Mouse (Mus musculus) hindbrain, embryonic 14.5 days (tissue): ENCODE data around the gene Sox2. TPM values are rescaled to one million over a fixed set of nuclear protein-coding genes. Genes with fewer than 3 reads are reported as not detected.
A peak's percentile ranks its signal among the peaks of the same experiment; 100 is the strongest.

Experiments
- ATAC-seq: fragments of 200-750 bp; cut with Nextera tagmentation; 2 replicates; pipeline ENCODE4 v1.8.0; 2017; ENCODE audit warnings: moderate number of reproducible peaks, mild to moderate bottlenecking, moderate TSS enrichment, moderate library complexity; ENCODE audit not compliant: low FRiP score
- DNase-seq: peaks from one replicate; pipeline ENCODE4 v3.0.0-alpha.2; 2015; ENCODE audit warnings: low spot score
- H3K27ac ChIP-seq: fragments of 300-500 bp; sonication (generic); 2 replicates; pipeline ENCODE4 v1.5.1; 2014; ENCODE audit warnings: mild to moderate bottlenecking, moderate library complexity
- H3K27me3 ChIP-seq: fragments of 300-500 bp; sonication (generic); 2 replicates; pipeline ENCODE4 v1.6.1; 2014; ENCODE audit warnings: mild to moderate bottlenecking, low read length, mixed read lengths; ENCODE audit not compliant: control insufficient read depth, insufficient read depth
- H3K36me3 ChIP-seq: fragments of 300-500 bp; sonication (generic); replicated peaks from 2 replicates; pipeline ENCODE4 v1.6.1; 2014; ENCODE audit not compliant: control insufficient read depth, insufficient read depth
- H3K4me1 ChIP-seq: fragments of 300-500 bp; sonication (generic); replicated peaks from 2 replicates; pipeline ENCODE4 v1.6.1; 2014; ENCODE audit warnings: antibody characterized with exemption, low read length, mixed read lengths; ENCODE audit not compliant: control insufficient read depth, insufficient read depth
- H3K4me2 ChIP-seq: fragments of 300-500 bp; sonication (generic); replicated peaks from 2 replicates; pipeline ENCODE4 v1.6.1; 2014; ENCODE audit warnings: mild to moderate bottlenecking, moderate library complexity
- H3K4me3 ChIP-seq: fragments of 300-500 bp; sonication (generic); replicated peaks from 2 replicates; pipeline ENCODE4 v1.5.1; 2014; ENCODE audit warnings: mild to moderate bottlenecking, low read length
- H3K9ac ChIP-seq: fragments of 300-500 bp; sonication (generic); 2 replicates; pipeline ENCODE4 v1.6.1; 2014
- H3K9me3 ChIP-seq: fragments of 300-500 bp; sonication (generic); 2 replicates; pipeline ENCODE4 v1.6.1; 2016; ENCODE audit warnings: low read length; ENCODE audit not compliant: control insufficient read depth
- WGBS: fragments of 180-500 bp; shearing (Covaris S2); extraction: QIAGEN DNeasy Blood & Tissue Kit; methylation state at CpG from one replicate; pipeline ENCODE4 v1.1.7; 2014; 5-methylcytosine and 5-hydroxymethylcytosine counted together
- polyA plus RNA-seq: library from polyadenylated mRNA; unstranded; fragments of >200 nt; fragmentation: Nextera tagmentation; extraction: Ambion mirVana; gene quantifications from 2 replicates; pipeline ENCODE4 v1.2.1, GENCODE M21; 2014

Sox2 gene
- polyA plus RNA-seq, 1 experiment from 2014 or later, result 19.8 TPM

- H3K4me2 ChIP-seq, result no peak overlapping the region
- no peak overlapping the region for H3K27ac ChIP-seq
- no peak for ATAC-seq
- H3K36me3 ChIP-seq, result no peaks in the 10 kb centered on the region
- no peak overlapping the region for H3K4me3 ChIP-seq
- no peak for DNase-seq
- H3K9me3 ChIP-seq, result no peaks in the 10 kb centered on the region
- H3K4me1 ChIP-seq, result no peaks in the 10 kb centered on the region
- no peak overlapping the region for H3K9ac ChIP-seq
- WGBS, result 70% methylated on average over 1 of the region's 1 CpGs
- no peaks in the 10 kb centered on the region for H3K27me3 ChIP-seq
Observed at GRCm38 (mm10) chr3:34630736-34631135, 19.5 kb upstream of the Sox2 start.

GRCm38 (mm10) chr3:34636958-34637357 is 13.2 kb upstream of the Sox2 start:
- H3K27me3 ChIP-seq, result peaks cover 22% of the 10 kb centered on the region
- DNase-seq, result no peak
- H3K4me1 ChIP-seq, result peaks cover 9% of the 10 kb centered on the region; the same call in 1 of the 2 replicates
- no peak for ATAC-seq
- H3K27ac ChIP-seq, result peak overlapping the region; percentile 51; the same call in 1 of the 2 replicates
- no peaks in the 10 kb centered on the region for H3K36me3 ChIP-seq
- H3K4me3 ChIP-seq, result no peak overlapping the region
- 57% methylated on average over 6 of the region's 6 CpGs for WGBS
- no peak overlapping the region for H3K9ac ChIP-seq
- no peak overlapping the region for H3K4me2 ChIP-seq
- H3K9me3 ChIP-seq, result no peaks in the 10 kb centered on the region

DNA sequence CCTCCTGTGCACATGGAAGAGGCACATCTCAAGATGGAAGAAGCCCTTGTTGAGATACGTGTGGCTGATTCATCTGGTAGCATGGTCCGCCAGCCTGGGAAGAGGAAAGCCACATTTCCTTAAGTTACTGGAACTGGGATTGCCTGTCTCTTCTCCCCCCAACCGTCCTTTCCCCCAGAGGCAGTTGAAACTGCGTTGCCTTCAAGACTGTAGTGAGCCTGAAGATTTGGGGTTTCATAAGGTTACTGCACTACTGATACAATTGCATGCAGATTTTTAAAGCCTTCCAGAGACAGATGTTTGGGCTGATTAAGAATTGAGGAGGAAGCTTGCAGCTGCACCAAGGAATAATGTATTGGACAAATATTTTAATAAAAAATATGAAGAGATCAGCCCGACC is 12.7 kb upstream of the Sox2 start:
- Histone ChIP-seq H3K4me1 (peaks cover 10% of the 10 kb centered on the region; the same call in 1 of the 2 replicates), H3K27me3 (peaks cover 25% of the 10 kb centered on the region), H3K4me2 (peak overlapping the region; percentile 47), H3K27ac (peak overlapping the region; percentile 51; the same call in 1 of the 2 replicates), H3K4me3 (no peak overlapping the region), H3K9me3 (no peaks in the 10 kb centered on the region), H3K36me3 (no peaks in the 10 kb centered on the region), H3K9ac (no peak overlapping the region)
- no peak for DNase-seq
- ATAC-seq, result no peak
- 16% methylated on average over 5 of the region's 5 CpGs for WGBS

- DNase-seq (no peak), ATAC-seq (no peak)
- peak overlapping the region; percentile 47 for H3K4me2 ChIP-seq
- no peaks in the 10 kb centered on the region for H3K36me3 ChIP-seq
- peak overlapping the region; percentile 53 for H3K27ac ChIP-seq
- H3K9ac ChIP-seq, result peak overlapping the region; percentile 26
- H3K27me3 ChIP-seq, result peaks cover 29% of the 10 kb centered on the region
- WGBS, result 8% methylated on average over 5 of the region's 5 CpGs
- peak overlapping the region; percentile 12; the same call in 1 of the 2 replicates for H3K4me3 ChIP-seq
- H3K4me1 ChIP-seq, result peaks cover 10% of the 10 kb centered on the region; the same call in 1 of the 2 replicates
- H3K9me3 ChIP-seq, result no peaks in the 10 kb centered on the region
Observed at GRCm38 (mm10) chr3:34637926-34638325, 12.3 kb upstream of the Sox2 start.

DNA sequence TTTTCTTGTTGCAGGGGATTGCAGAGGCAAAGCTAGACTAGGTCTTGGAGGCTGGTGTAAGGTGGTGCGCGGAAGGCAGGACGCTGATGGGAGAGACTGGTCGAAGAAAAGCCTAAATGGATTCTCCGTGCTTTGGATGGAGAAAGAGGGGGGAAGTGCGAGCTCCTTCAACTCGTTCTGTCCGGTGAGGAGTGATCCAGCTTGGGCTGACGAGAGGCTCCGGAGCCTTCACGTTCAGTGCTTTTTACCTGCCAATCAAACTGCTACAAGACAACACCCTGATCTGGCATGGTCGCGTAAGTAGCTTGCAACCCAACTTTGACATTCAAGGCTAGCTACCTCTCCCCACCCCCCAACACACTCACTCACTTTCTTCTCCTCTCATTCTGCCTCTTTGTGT is 11.9 kb upstream of the Sox2 start:
- Histone ChIP-seq H3K9me3 (no peaks in the 10 kb centered on the region), H3K9ac (peak overlapping the region; percentile 26), H3K27ac (peak overlapping the region; percentile 53), H3K27me3 (peaks cover 33% of the 10 kb centered on the region), H3K4me3 (peak overlapping the region; percentile 12; the same call in 1 of the 2 replicates), H3K4me1 (peaks cover 10% of the 10 kb centered on the region; the same call in 1 of the 2 replicates), H3K36me3 (no peaks in the 10 kb centered on the region), H3K4me2 (peak overlapping the region; percentile 47)
- WGBS, result 2% methylated on average over 13 of the region's 13 CpGs
- no peak for DNase-seq
- ATAC-seq, result 0 out of 2 replicates have a peak, but pooled peaks have one; percentile 35

- peak overlapping the region; percentile 47 for H3K4me2 ChIP-seq
- peak overlapping the region; percentile 53 for H3K27ac ChIP-seq
- H3K4me3 ChIP-seq, result peak overlapping the region; percentile 17
- H3K36me3 ChIP-seq, result no peaks in the 10 kb centered on the region
- DNase-seq (peak; percentile 86), ATAC-seq (peak; percentile 59)
- WGBS, result 5% methylated on average over 24 of the region's 24 CpGs
- peak overlapping the region; percentile 31; the same call in 1 of the 2 replicates for H3K9ac ChIP-seq
- H3K27me3 ChIP-seq, result peaks cover 42% of the 10 kb centered on the region
- H3K4me1 ChIP-seq, result peaks cover 10% of the 10 kb centered on the region; the same call in 1 of the 2 replicates
- no peaks in the 10 kb centered on the region for H3K9me3 ChIP-seq
Observed at GRCm38 (mm10) chr3:34639031-34639872, 11.0 kb upstream of the Sox2 start.

GRCm38 (mm10) chr3:34639873-34640270 is 10.3 kb upstream of the Sox2 start:
- Histone ChIP-seq H3K4me1 (peaks cover 10% of the 10 kb centered on the region; the same call in 1 of the 2 replicates), H3K27ac (peak overlapping the region; percentile 40; the same call in 1 of the 2 replicates), H3K9ac (peak overlapping the region; percentile 31; the same call in 1 of the 2 replicates), H3K4me2 (peak overlapping the region; percentile 47), H3K36me3 (no peaks in the 10 kb centered on the region), H3K4me3 (peak overlapping the region; percentile 17), H3K9me3 (no peaks in the 10 kb centered on the region), H3K27me3 (peaks cover 47% of the 10 kb centered on the region)
- ATAC-seq, result no peak
- DNase-seq, result no peak
- WGBS, result 3% methylated on average over 10 of the region's 10 CpGs

DNA sequence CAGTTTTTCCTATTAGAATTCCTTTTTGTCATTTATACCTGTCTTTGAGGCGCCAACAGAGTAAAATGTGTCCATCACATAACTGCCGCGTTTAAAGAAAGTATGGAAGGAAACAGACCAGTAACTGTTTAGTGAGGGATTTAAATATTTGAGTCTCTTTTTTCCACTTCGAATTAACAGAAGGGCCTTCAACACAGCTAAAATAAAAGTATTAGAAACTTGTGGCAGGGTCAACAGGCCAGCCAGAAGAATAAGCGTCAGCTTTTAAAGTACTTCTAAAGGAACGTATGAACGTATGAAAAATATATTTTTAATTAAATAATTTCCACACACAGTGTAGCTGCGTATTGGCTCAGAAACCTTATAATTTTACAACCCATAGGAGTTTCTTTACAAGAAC is 9.9 kb upstream of the Sox2 start:
- H3K4me1 ChIP-seq, result peaks cover 10% of the 10 kb centered on the region; the same call in 1 of the 2 replicates
- H3K4me2 ChIP-seq, result peak overlapping the region; percentile 47
- DNase-seq (no peak), ATAC-seq (no peak)
- peaks cover 51% of the 10 kb centered on the region for H3K27me3 ChIP-seq
- no peaks in the 10 kb centered on the region for H3K36me3 ChIP-seq
- H3K9me3 ChIP-seq, result no peaks in the 10 kb centered on the region
- 14% methylated on average over 8 of the region's 8 CpGs for WGBS
- H3K9ac ChIP-seq, result no peak overlapping the region
- H3K4me3 ChIP-seq, result peak overlapping the region; percentile 17
- H3K27ac ChIP-seq, result peak overlapping the region; percentile 40; the same call in 1 of the 2 replicates
